Comparison of ENCODE assay signal across 23 mouse cellular contexts in genomic region chr12:77429381-77429780, GRCm38 (mm10).
"Had no signal": no experiment of that assay in that cellular context is flagged by ENCODE, and none has a peak within 500 bp of the region (broad histone marks: within the 10 kb centered on the region; RNA-seq: fewer than 3 reads in every experiment).

No protein-coding gene starts in this region.

- H3K4me1 ChIP-seq: liver, embryonic 13.5 days; liver, embryonic 15.5 days; lung, embryonic 15.5 days; midbrain, embryonic 12.5 days; neural tube, embryonic 13.5 days; neural tube, embryonic 15.5 days had no signal

- ATAC-seq: liver, postnatal 0 days; lung, postnatal 0 days; midbrain, embryonic 16.5 days had no signal

- H3K9me3 ChIP-seq: liver, embryonic 13.5 days; liver, embryonic 15.5 days; lung, embryonic 15.5 days; midbrain, embryonic 12.5 days; neural tube, embryonic 13.5 days; neural tube, embryonic 15.5 days had no signal

- H3K27me3 ChIP-seq: liver, embryonic 13.5 days; liver, embryonic 15.5 days; lung, embryonic 15.5 days; midbrain, embryonic 12.5 days; neural tube, embryonic 13.5 days; neural tube, embryonic 15.5 days had no signal

- H3K9ac ChIP-seq: liver, embryonic 13.5 days; liver, embryonic 15.5 days; liver, postnatal 0 days; lung, embryonic 15.5 days; midbrain, embryonic 12.5 days; neural tube, embryonic 13.5 days; neural tube, embryonic 15.5 days had no signal

- DNase-seq: liver, embryonic 13.5 days; liver, postnatal 0 days; lung, adult 2 months; lung, postnatal 14 days; lung, postnatal 36 days; retina, postnatal 1 day; right cerebral cortex, adult 18-20 months; right cerebral cortex, postnatal 25 days; right cerebral cortex, postnatal 4 days; spleen, adult 18-20 months; thymus, adult 18-20 months; thymus, postnatal 25 days; thymus, postnatal 4 days had no signal

- H3K4me2 ChIP-seq: liver, embryonic 11.5 days; liver, embryonic 13.5 days; liver, embryonic 15.5 days; lung, embryonic 15.5 days; midbrain, embryonic 12.5 days; neural tube, embryonic 13.5 days; neural tube, embryonic 15.5 days had no signal

- H3K4me3 ChIP-seq: liver, embryonic 13.5 days; liver, embryonic 15.5 days; lung, embryonic 15.5 days; midbrain, embryonic 12.5 days; myocyte; neural tube, embryonic 13.5 days; neural tube, embryonic 15.5 days had no signal

- H3K27ac ChIP-seq: liver, embryonic 13.5 days; liver, embryonic 15.5 days; lung, embryonic 15.5 days; macrophage; midbrain, embryonic 12.5 days; neural tube, embryonic 13.5 days; neural tube, embryonic 15.5 days had no signal

- H3K36me3 ChIP-seq: liver, embryonic 13.5 days; liver, embryonic 15.5 days; lung, embryonic 15.5 days; midbrain, embryonic 12.5 days; neural tube, embryonic 13.5 days; neural tube, embryonic 15.5 days had no signal
